Mouse (Mus musculus) testis, adult 2 months (tissue): ENCODE data around the gene Cux1.

ENCODE experiments used
- CTCF ChIP-seq: fragments of 200-500 bp; IDR thresholded peaks from 2 replicates; pipeline ENCODE4 v1.5.1; 2012; ENCODE audit warnings: low read depth, mild to moderate bottlenecking, inconsistent platforms, low read length, moderate library complexity; ENCODE audit not compliant: control insufficient read depth, insufficient read depth, insufficient replicate concordance
- POLR2A ChIP-seq: fragments of 200-500 bp; IDR thresholded peaks from 2 replicates; pipeline ENCODE4 v1.6.1; 2012; ENCODE audit warnings: low read depth, mild to moderate bottlenecking, inconsistent platforms, low read length, moderate library complexity; ENCODE audit not compliant: control insufficient read depth

GRCm38 (mm10) chr5:136588471-136588870, 21.2 kb upstream of the Cux1 start:
- no peak for TF ChIP-seq CTCF
- TF ChIP-seq POLR2A: no peak
